Mouse (Mus musculus) brown adipose tissue, adult 24 weeks (tissue): ENCODE results near the gene Dusp2. TPM values are rescaled to one million over a fixed set of nuclear protein-coding genes. Genes with fewer than 3 reads are reported as not detected.

Experiments
- H3K27ac ChIP-seq: fragments of 200-500 bp; replicated peaks from 2 replicates; pipeline ENCODE4 v1.5.1; 2012; ENCODE audit warnings: low read depth, mild to moderate bottlenecking, low read length
- H3K4me1 ChIP-seq: fragments of 200-500 bp; 2 replicates; pipeline ENCODE4 v1.6.1; 2012; ENCODE audit warnings: low read length, mixed read lengths; ENCODE audit not compliant: control insufficient read depth, insufficient read depth, insufficient read length
- H3K4me3 ChIP-seq: fragments of 200-500 bp; 2 replicates; pipeline ENCODE4 v1.5.1; 2012; ENCODE audit warnings: low read depth, mild to moderate bottlenecking, low read length, moderate library complexity; ENCODE audit not compliant: insufficient read depth
- polyA plus RNA-seq: library from polyadenylated mRNA; stranded (reverse); fragments of >200 nt; gene quantifications from 2 replicates; pipeline ENCODE4 v1.2.4, GENCODE M21; 2012; ENCODE audit not compliant: missing spikeins, insufficient read depth, insufficient read length

The Dusp2 gene
- polyA plus RNA-seq, 1 experiment: 0.63 TPM

DNA sequence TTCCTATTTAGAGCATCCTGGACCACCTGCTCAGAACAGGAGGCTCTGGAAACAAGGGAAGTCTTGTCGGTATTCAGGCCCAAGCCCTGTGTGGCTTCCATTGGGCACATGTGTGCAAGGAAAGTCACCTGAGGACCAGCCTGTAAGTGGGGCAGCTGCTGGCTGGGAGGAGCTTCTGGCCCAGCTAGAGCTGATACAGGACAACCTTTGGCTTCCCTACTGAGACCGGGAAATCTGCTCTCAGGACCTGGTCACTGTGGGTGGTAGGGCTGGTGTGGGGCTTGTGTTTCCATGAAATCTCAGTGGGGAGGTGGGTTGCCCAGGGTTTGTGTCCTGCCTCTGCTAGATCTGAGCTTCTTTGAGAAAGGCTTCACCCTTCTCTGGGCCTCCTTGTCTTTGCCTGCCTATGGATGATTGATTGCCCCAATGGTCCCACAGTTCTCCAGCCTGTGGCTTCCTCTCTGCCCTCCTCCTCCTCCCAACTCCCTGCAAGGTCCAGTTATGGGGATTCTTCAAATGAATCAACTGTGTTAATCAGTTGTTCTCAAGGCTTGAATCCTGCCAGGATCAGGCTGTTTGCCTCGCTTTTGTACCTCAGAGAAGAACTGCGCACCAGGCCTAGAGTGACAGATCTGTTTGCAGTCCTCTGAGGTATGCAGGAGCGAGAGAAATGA, 33.9 kb downstream of the Dusp2 start:
- Histone ChIP-seq H3K4me1 (no peaks in the 10 kb centered on the region), H3K27ac (no peak overlapping the region), H3K4me3 (no peak overlapping the region)

DNA sequence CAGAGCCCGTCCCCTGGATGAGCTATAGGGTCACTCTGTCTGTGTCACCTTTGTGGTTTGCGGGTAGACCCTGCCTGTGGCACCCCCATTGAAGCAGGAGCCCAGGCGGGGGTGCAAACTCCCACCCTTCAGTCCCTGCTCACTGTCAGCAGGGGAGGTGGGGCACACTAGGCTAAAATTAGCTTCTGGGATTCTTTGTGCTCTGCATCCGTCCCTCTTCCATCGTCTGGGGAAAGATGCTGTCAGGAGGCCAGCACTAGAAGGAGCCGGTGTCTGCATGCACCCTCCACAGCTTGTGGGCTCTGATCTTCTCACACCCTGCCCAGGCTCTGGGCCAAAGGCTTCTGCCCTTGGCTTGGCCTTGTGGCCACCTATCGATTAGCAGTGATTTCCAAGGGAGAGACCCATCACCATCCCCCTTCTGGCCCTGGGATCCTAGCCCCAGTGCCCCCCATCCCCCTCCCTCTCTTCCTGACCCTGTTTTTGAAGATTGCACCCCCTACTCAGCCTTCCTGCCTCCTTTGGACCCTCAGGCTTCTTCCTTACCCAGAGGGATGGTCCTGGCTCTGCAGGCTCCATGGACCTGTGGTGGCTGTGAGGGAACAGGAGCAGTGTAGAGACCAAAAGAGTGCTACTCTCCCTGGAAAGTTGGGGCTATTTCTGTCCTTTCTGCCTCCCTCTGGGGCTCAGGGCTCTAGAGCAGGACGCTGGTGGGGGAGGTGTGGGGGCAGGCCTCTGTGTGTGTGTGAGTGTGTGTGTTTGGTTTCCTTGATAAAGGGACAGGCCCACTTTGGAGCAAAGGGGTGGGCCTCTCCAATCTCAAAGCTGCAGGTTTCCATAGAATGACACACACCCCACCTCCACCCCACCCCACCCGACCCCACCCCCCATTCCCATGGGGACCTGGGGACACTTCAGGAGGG, 34.9 kb downstream of the Dusp2 start:
- H3K4me3 ChIP-seq: no peak overlapping the region
- no peaks in the 10 kb centered on the region for H3K4me1 ChIP-seq
- no peak overlapping the region for H3K27ac ChIP-seq

DNA sequence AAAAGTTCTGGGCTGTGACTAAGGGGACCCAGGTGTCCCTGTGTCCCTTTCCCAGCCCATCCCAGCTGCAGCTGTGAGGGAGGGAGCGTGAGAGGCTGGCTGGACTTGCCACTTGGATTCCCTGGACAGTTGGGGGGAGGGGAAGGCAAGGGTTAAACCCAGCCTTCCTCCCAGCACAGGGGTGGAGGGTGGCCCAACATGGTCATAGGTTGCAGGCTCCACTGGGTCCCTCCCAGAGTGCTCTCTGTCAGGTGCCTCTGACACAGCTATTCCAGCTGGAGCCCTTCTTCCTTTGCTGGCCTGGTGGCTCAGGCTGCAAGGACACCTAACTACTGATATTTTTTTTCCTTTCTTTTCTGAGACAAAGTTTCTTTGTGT, 35.5 kb downstream of the Dusp2 start:
- Histone ChIP-seq H3K4me3 (no peak overlapping the region), H3K27ac (no peak overlapping the region), H3K4me1 (no peaks in the 10 kb centered on the region)

DNA sequence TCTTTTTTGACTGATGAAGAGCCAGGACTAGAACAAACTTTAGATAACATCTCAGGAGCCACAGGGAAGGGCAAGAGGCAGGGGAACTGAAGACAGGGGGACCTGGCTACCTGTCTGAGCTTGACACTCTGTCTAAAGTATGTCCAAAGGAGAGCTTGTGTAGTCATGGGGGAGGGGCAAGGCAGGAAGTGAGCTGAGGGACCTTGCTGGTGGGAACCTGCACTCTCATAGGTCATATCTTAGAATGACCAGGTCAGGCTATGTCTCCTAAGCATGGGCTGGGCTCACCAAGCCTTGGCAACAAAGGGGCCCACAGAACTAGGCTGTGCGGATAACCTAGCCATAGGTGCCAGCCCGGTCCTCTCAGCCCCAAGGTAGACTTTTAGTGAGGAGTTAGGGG, 36.1 kb downstream of the Dusp2 start:
- no peaks in the 10 kb centered on the region for H3K4me1 ChIP-seq
- no peak overlapping the region for H3K4me3 ChIP-seq
- no peak overlapping the region for H3K27ac ChIP-seq

DNA sequence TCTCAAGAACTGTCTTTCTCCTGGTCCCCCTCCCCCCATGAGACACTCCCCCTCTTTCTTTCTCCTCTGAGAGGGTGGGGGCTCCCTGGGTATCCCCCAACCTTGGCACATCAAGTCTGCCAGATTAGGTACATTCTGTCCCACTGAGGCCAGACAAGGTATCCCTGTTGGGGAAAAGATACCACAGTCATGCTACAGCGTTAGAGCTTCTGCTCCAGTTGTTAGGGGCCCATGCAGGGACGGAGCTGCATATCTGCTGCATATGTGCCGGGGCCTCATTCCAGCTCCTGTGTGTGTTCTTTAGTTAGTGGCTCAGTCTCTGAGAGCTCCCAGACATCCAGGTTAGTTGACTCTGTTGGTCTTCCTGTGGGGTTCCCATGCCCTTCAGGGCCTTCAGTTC, 38.2 kb downstream of the Dusp2 start:
- Histone ChIP-seq H3K4me3 (no peak overlapping the region), H3K27ac (no peak overlapping the region), H3K4me1 (no peaks in the 10 kb centered on the region)

DNA sequence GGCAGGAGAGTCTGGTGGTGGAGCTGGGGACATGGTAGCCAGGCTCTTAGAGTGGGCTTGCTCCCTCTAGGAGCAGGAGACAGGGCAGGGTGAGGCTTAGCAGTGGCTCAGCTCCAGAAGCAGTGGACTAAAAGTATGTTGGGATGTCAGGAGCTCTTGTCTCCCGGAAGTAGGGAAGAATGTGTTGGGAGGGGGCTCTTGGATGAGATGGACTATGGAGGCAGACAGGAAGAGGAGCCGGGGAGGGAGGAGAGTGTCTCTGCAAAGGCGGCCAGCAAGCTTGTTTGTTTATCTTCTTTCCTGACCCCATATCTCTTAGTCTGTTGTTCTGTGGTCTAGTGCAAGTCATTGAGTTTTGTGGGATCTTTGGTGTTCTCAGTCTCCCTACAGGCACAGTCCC, 39.1 kb downstream of the Dusp2 start:
- no peak overlapping the region for H3K27ac ChIP-seq
- no peak overlapping the region for H3K4me3 ChIP-seq
- H3K4me1 ChIP-seq: no peaks in the 10 kb centered on the region

DNA sequence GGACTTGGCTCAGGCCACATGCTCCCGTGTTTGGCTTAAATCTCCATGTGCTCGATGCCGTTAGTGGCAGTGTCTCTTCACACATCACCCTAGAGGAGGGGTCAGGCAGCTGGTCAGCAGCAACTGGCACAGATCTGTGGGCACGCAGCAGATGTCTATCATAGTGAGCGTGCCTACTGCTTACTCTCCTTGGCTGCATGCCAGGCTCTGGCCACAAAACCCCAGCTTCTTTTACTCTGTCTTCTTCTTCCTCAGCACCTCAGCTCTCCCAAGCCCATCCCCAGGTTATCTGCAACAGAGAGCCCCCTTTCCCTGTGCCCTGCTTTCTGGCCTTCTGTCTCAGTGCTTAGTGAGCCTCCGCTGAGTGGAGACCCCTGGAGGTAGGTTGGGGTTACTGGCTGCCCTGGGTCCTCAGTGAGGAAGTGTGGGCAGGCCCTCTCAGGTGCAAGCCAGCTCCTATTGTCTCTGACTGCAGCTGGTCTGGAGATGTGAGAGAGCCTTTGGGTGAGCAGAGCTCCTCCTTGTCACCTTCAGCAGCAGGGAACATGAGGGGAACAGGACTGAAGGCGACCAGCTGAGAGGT, 39.9 kb downstream of the Dusp2 start:
- Histone ChIP-seq H3K27ac (no peak overlapping the region), H3K4me3 (no peak overlapping the region)

DNA sequence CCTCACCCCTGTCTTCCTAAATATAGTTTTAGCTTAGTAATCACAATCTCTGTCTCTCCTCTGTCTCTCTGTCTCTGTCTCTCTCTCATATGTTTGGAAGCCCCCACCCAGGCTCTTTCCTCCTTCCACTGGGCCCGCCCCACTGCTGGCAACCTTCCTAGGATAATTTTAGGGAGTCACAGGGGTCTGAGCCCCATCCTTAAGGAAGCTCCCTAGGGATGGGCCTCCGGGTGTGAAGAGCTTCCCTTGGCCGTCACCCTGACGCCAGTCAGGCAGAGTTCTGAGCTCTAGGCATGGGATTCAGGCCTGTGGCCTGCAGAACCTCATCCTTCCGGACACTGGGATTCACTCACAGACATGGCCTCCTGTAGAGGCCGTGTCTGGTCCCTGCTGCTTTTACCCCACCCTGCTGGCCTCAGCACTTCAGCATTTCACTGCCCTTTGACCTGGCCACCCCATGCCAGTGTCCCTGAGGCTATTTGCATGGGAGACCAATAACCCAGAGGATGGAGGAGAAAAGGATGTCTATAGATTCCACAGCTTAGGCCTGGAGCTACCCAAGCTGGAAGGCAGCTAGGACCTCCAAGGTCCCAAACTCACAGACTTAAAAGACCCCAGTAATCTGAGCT, 40.6 kb downstream of the Dusp2 start:
- no peaks in the 10 kb centered on the region for H3K4me1 ChIP-seq
- no peak overlapping the region for H3K27ac ChIP-seq
- H3K4me3 ChIP-seq: no peak overlapping the region

More for the DNA sequence above, 39.9 kb downstream of the Dusp2 start:
- no peaks in the 10 kb centered on the region for H3K4me1 ChIP-seq

DNA sequence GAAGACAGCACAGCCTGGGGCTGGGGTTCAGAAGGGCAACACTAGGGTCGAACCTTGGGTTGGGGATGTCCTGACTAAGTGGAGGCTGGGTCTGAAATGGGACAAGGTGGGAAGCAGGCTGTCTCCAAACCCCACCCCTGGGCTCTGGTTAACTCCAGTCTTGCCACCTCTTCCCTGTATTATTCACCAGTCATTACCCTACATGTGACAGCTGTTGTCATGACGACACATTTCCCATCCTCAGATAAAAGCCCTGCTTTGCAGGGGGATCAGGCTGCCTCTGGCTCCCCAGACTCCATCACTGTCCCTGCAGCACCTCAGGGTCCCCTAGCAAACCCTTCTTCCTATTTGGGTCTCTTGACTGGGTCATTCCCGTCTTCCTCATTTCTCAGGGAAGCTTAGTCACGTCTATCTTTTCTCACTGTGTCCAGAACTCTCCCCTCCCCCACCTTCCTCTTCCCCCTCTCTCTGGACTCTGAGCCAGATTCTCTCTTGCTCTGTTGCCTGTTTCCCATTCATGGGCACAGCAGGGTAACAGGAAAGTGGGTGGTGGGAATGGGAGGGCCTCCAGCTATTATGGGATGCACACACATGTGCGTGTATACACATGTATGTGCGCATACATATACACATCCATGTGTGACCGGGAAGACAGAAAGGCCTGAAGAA, 42.1 kb downstream of the Dusp2 start:
- Histone ChIP-seq H3K27ac (no peak overlapping the region), H3K4me1 (no peaks in the 10 kb centered on the region), H3K4me3 (no peak overlapping the region)

DNA sequence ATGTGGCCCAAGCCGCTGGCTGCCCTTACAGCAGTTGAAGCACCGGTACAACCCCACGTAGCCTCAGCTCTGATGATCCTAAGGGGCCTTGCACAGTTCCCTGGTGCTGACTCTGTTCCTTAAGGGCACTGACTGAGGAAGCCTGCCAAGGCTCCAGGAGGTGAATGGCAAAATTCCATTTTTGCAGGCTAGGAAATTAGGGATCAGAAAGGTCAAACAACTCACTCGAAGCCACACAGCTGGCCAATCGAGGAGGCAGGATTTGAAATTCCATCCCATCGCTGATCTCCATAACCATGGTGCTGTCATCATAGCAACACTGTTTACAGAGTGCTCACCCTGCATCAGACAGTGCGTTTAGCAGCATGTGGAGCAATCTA, 42.6 kb downstream of the Dusp2 start:
- Histone ChIP-seq H3K4me1 (no peaks in the 10 kb centered on the region), H3K4me3 (no peak overlapping the region), H3K27ac (no peak overlapping the region)

DNA sequence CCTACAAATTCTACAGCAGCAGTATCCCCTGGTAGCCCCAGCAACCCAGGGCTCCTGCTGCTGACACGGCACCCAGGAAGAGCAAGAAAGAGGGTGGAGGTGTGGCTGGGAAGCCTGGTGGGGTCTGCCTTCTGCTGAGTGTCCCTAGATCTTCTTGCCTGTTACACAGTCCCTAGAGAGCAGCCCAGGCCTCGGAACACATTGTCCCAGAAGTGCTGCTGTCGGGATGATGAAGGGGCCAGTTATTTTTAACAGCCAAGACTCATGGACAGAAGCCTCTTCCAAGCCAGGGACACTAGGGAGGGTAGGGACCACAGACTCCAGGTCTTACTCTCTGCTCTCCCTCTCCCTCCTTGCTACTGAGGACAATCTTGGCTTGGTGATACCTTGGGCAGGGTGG, 43.3 kb downstream of the Dusp2 start:
- no peak overlapping the region for H3K4me3 ChIP-seq
- no peaks in the 10 kb centered on the region for H3K4me1 ChIP-seq
- no peak overlapping the region for H3K27ac ChIP-seq

DNA sequence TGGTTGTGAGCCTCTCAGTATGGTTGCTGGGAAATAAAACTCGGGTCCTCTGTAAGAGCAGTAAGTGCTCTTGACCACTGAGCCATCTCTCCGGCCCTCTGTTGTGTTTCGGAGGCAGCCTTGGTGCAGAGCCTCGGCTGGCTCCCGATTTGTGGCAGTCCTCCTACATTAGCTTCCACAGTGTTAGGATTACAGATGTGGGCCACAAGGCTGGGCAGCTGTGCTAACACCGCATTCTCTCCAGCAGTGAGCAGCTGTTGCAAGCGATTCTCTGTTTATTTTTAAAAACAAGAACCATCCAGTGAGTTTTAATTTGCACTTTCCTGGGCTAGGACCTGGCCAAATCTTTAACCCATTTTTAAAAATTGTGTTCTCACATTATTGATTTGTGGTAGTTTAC, 47.9 kb downstream of the Dusp2 start:
- Histone ChIP-seq H3K4me1 (no peaks in the 10 kb centered on the region), H3K4me3 (no peak overlapping the region), H3K27ac (no peak overlapping the region)

DNA sequence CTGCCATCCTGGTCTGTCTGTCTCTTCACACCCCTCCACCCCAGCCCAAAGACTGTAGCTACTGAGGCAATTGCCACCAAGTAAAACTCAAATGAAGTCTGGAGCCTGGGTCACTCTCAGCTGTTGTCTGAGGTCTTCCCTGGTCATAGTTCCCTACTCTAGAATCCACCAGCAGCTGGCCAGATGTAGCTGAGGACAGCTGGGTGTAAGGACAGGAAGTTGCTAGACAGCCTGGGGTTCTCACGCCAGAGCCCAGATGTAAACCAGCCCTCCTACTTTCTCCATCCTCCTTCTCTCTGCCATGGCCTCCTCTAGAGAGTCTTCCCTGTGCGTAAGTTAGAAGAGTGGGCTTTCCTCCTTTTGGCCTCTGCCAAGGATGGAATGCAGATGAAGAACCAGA, 51.6 kb downstream of the Dusp2 start:
- H3K4me1 ChIP-seq: no peaks in the 10 kb centered on the region
- no peak overlapping the region for H3K4me3 ChIP-seq
- no peak overlapping the region for H3K27ac ChIP-seq
